In the genomic region with DNA sequence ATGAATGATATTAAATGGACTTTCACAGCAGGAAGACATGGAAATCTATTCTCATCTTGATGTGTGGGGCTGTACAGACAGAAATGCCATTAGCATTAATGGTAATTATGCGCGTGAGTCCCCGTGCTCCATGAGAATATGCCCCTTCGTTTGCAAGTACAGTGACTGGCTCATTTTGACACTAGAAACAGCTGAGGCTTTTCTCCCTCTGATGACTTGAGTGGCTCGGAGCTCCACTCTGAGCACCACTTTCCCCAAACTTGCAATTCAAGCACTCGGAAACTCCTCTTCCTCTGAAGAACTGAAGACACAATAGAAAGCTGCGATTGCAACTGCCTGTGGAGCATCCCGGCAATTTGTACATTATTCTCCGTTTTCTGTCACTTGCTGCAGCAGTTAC, we compare ENCODE assay signal across 29 mouse cellular contexts.
A peak's percentile ranks its signal among the peaks of the same experiment; 100 is the strongest.
DNase-seq lines count a peak whose midpoint lies in the region; ATAC-seq lines count a peak whose summit lies in the region.
"Had no signal": no experiment of that assay in that cellular context is flagged by ENCODE, and none has a peak within 500 bp of the region (broad histone marks: within the 10 kb centered on the region; RNA-seq: fewer than 3 reads in every experiment).

No protein-coding gene starts in this region.

- intact Hi-C loops in heart, postnatal 10 days (cut with DNase I) = no loop called here

- H3K27me3 ChIP-seq in neural tube, embryonic 13.5 days = peaks cover 15% of the 10 kb centered on the region; the same call in 1 of the 2 replicates
- no peaks in the 10 kb centered on the region for H3K27me3 ChIP-seq in midbrain, embryonic 13.5 days
- 0 out of 2 replicates have a peak, but pooled peaks cover 2% of the 10 kb centered on the region for H3K27me3 ChIP-seq in heart, embryonic 12.5 days (replicated peaks)

- no peak overlapping the region for H3K4me3 ChIP-seq in neural tube, embryonic 13.5 days
- no peak overlapping the region for H3K4me3 ChIP-seq in midbrain, embryonic 13.5 days (replicated peaks)
- no peak overlapping the region for H3K4me3 ChIP-seq in heart, embryonic 12.5 days
- H3K4me3 ChIP-seq: embryonic facial prominence, embryonic 10.5 days; embryonic facial prominence, embryonic 15.5 days; heart, embryonic 10.5 days; kidney, embryonic 15.5 days; myocyte had no signal

- H3K4me1 ChIP-seq in neural tube, embryonic 13.5 days (replicated peaks) = peaks cover 53% of the 10 kb centered on the region
- H3K4me1 ChIP-seq in midbrain, embryonic 13.5 days (replicated peaks) = peaks cover 40% of the 10 kb centered on the region
- peaks cover 16% of the 10 kb centered on the region for H3K4me1 ChIP-seq in heart, embryonic 12.5 days (replicated peaks)
- H3K4me1 ChIP-seq: embryonic facial prominence, embryonic 15.5 days had no signal

- peak overlapping the region; percentile 66; the same call in 1 of the 2 replicates for H3K27ac ChIP-seq in neural tube, embryonic 13.5 days (replicated peaks)
- peak overlapping the region; percentile 75 for H3K27ac ChIP-seq in midbrain, embryonic 13.5 days
- no peak overlapping the region for H3K27ac ChIP-seq in heart, embryonic 12.5 days (ENCODE audit: poor library complexity, severe bottlenecking)
- H3K27ac ChIP-seq: embryonic facial prominence, embryonic 10.5 days; embryonic facial prominence, embryonic 15.5 days; heart, embryonic 10.5 days; kidney, embryonic 15.5 days; liver, embryonic 14.5 days; macrophage had no signal

- H3K4me2 ChIP-seq in neural tube, embryonic 13.5 days = no peak overlapping the region
- no peak overlapping the region for H3K4me2 ChIP-seq in midbrain, embryonic 13.5 days (replicated peaks)
- no peak overlapping the region for H3K4me2 ChIP-seq in heart, embryonic 12.5 days
- H3K4me2 ChIP-seq: embryonic facial prominence, embryonic 15.5 days had no signal

- no peaks in the 10 kb centered on the region for H3K9me3 ChIP-seq in neural tube, embryonic 13.5 days
- no peaks in the 10 kb centered on the region for H3K9me3 ChIP-seq in midbrain, embryonic 13.5 days
- no peaks in the 10 kb centered on the region for H3K9me3 ChIP-seq in heart, embryonic 12.5 days (replicated peaks)
- H3K9me3 ChIP-seq: embryonic facial prominence, embryonic 10.5 days; embryonic facial prominence, embryonic 15.5 days; heart, embryonic 10.5 days; kidney, embryonic 15.5 days had no signal

- WGBS in neural tube, embryonic 13.5 days = 50% methylated on average over 9 of the region's 9 CpGs
- 70% methylated on average over 9 of the region's 9 CpGs for WGBS in midbrain, embryonic 13.5 days
- 85% methylated on average over 9 of the region's 9 CpGs for WGBS in heart, embryonic 12.5 days

- no peaks in the 10 kb centered on the region for H3K36me3 ChIP-seq in neural tube, embryonic 13.5 days
- no peaks in the 10 kb centered on the region for H3K36me3 ChIP-seq in midbrain, embryonic 13.5 days
- H3K36me3 ChIP-seq in heart, embryonic 12.5 days = no peaks in the 10 kb centered on the region
- H3K36me3 ChIP-seq: embryonic facial prominence, embryonic 10.5 days; embryonic facial prominence, embryonic 15.5 days; heart, embryonic 10.5 days; kidney, embryonic 15.5 days had no signal

- peak; percentile 52 for DNase-seq in heart, adult 11 months
- DNase-seq in heart, postnatal 10 days = no peak
- no peak for DNase-seq in neural tube, embryonic 10.5 days (ENCODE audit: extremely low spot score, low spot score)
- no peak for DNase-seq in ovary, postnatal 14 days (ENCODE audit: low spot score)
- DNase-seq: adrenal gland, postnatal 25 days; cerebellum, adult 18-20 months; cerebellum, postnatal 14 days; gastrocnemius, postnatal 14 days; heart, postnatal 4 days; kidney, adult 18-20 months; kidney, postnatal 25 days; liver; lung, adult 2 months; lung, postnatal 10 days; retina, postnatal 1 day; right cerebral cortex, postnatal 25 days; spleen, adult 18-20 months; thymus, postnatal 14 days had no signal

- ATAC-seq in neural tube, embryonic 13.5 days (ENCODE audit: low read depth) = no peak
- ATAC-seq in midbrain, embryonic 13.5 days = no peak
- no peak for ATAC-seq in heart, embryonic 12.5 days (ENCODE audit: insufficient number of reproducible peaks, low FRiP score)
- ATAC-seq: CD4-positive, CD25-positive, alpha-beta regulatory T cell, adult 4 months had no signal

- no peak overlapping the region for H3K9ac ChIP-seq in neural tube, embryonic 13.5 days
- H3K9ac ChIP-seq in midbrain, embryonic 13.5 days (replicated peaks) = no peak overlapping the region
- H3K9ac ChIP-seq in heart, embryonic 12.5 days = no peak overlapping the region
- H3K9ac ChIP-seq: embryonic facial prominence, embryonic 15.5 days; kidney, embryonic 15.5 days; liver, embryonic 14.5 days had no signal
